Mouse (Mus musculus): Measurements from ENCODE around the gene Zfpl1.
"Not testable (repeated sequence)": the region's sequence is repeated elsewhere in the genome, so short reads cannot be mapped to it uniquely, and the experiment has no call there.

The Zfpl1 gene

DNA sequence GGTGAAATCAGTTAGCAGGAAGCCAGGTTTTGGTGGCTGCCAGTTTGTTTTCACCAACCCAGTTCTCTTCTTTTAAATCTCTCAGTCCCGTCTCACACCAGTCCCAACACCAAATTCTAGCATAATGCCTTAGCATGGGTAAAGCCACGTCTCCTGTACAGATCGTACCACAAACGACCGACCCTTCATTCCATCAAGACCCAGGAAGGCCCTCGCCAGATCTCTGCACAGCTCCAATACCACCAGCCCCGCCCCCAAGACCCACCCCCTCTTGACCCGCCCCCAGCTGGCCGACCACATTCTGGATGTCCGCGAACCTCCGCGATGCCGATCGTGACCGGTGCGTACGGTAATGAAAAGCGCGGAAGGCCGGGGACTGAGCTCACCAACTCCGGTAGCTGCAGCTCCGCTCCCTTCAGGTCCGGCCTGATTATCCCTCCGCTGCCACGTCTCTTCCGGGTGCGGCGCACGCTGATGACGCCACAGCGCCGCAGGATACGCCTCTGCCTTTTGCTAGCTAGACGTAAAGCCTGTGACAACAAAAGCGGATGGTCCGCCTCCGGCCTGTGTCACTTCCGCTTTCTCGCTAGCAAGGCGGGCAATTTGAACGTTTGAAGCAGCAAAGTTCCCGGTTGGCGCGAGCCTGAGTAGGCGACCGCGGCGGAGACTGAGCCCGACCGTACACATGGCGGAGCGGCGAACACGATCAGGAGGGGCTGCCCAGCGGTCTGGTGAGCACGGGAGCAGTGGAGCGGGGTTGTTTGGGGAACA is at the start of gene Zfpl1, which contains the start of gene Cdca5:
Gene Zfpl1, minus strand, starts transcription at position 479 of the 771 bp plus-strand sequence.
Gene Cdca5, plus strand, starts transcription at position 506 of the 771 bp plus-strand sequence.
- in situ Hi-C loops (cut with MboI, MseI) = no loop called here

- in situ Hi-C loops (cut with MboI, MseI) = not testable (repeated sequence)
These were observed 48.4 kb upstream of the Zfpl1 start for GRCm38 (mm10) chr19:6133197-6133596.

- in situ Hi-C loops (cut with MboI, MseI) = no loop called here
These were observed 47.5 kb upstream of the Zfpl1 start for GRCm38 (mm10) chr19:6132171-6132827.

DNA sequence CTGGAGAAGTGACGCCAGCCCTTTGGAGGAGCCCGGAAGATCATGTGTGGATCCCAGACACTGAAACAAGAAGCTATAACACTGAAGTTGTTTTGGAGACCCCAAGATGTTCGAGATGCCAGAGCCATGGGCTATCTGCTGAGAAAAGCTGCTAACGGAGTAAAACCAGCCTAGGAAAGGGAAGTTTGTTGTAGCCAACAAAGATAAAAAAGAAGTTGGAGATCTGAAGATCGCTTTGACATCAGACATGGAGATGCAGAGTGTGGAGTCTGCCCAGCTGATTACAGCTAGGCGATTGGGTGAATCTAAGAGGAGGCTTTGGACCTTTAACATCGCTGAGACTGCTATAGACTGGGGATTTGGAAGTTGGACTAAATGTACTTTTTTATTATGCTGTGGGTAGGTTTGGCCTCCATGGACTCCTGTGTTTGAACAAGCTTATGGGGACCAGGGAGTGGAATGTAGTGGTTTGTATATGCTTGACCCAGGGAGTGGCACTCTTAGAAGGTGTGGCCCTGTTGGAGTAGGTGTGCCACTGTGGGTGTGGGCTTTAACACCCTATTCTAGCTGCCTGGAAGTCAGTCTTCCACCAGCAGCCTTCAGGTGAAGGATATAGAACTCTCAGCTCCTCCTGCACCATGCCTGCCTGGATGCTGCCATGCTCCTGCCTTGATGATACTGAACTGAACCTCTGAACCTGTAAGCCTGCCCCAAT is 45.8 kb upstream of the Zfpl1 start:
- in situ Hi-C loops (cut with MboI, MseI) = not testable (repeated sequence)

- in situ Hi-C loops (cut with MboI, MseI) = no loop called here
These were observed 43.1 kb upstream of the Zfpl1 start, which contains the start of gene Snx15 for GRCm38 (mm10) chr19:6127760-6128341. Gene Snx15, minus strand, starts transcription at chr19:6128304.

DNA sequence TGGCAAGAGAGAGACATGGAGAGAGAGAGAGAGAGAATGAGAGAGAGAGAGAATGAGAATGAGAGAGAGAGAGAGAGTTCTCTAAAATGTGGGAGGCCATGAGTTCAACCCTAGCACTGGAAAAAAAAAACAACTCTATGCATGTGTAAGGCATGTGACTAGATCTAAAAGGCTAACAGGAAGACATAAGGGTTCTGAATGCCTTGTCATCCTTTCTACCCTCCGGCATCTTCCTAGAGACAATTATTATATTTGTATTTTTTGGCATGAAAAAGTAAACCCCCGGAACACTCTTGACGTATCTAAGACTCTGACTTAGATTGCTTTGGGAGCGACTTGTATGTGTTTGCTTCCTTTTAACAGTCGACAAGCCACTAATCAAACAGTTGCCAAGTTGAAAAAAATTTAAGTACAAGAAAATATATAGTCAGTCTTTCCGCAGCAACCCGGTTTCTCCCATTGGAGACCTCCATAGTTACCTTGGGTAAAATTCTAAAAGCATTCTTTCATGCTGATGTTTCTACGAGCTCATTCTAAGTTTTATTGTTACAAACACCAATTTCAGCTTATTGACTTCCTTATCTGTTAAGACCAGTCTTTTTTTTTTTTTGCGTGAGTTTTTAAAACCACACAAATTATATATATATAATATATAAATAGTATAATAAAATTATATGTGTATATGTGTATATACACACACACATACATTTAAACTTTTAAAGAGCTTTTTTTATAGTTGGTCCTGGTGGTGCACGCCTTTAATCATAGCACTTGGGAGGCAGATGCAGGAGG is 42.2 kb upstream of the Zfpl1 start:
- in situ Hi-C loops (cut with MboI, MseI) = no loop called here

DNA sequence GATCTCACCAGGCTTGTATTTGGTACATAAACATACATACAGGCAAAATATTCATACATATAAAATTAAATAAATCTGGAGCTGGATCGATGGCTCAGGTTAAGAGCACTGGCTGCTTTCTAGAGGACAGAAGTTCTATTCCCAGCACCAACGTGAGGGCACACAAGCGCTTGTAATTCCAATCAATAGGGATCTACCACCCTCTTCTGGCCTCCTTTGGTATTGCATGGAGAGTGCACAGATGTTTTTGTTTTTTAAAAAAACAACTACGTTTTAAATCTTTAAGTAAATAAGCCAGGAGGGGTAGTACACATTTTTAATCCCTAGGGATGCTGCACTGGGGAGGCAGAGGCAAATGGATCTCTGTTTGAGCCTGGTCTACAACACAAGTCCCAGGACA is 41.5 kb upstream of the Zfpl1 start:
- in situ Hi-C loops (cut with MboI, MseI) = no loop called here

DNA sequence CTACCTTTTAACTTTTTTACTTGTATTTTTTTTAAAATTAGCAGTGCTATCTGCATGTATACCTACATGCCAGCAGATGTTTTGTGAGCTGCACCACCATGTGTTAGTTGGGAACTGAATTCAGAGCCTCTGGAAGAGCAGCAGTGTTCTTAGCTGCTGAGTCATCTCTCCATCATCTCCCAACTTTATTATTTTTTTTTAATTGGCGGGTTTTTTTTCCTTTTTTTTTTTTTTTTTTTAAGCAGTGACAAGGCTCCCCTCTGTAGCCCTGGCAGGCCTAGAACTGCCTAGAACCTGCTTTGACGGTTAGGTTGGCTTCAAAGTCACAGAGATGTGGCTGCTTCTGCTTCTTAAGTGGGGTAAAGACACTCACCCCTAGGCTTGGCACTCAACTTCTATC is 40.1 kb upstream of the Zfpl1 start:
- in situ Hi-C loops (cut with MboI, MseI) = no loop called here

- in situ Hi-C loops (cut with MboI, MseI) = no loop called here
These were observed 38.6 kb upstream of the Zfpl1 start for GRCm38 (mm10) chr19:6123330-6123729.

GRCm38 (mm10) chr19:6121761-6122160 is 37.0 kb upstream of the Zfpl1 start:
- in situ Hi-C loops (cut with MboI, MseI) = no loop called here

GRCm38 (mm10) chr19:6118677-6119185 is 34.0 kb upstream of the Zfpl1 start:
- in situ Hi-C loops (cut with MboI, MseI) = no loop called here

GRCm38 (mm10) chr19:6117986-6118676 is 33.4 kb upstream of the Zfpl1 start, which contains the start of gene Sac3d1:
Gene Sac3d1, minus strand, starts transcription at chr19:6118650.
- in situ Hi-C loops (cut with MboI, MseI) = no loop called here

DNA sequence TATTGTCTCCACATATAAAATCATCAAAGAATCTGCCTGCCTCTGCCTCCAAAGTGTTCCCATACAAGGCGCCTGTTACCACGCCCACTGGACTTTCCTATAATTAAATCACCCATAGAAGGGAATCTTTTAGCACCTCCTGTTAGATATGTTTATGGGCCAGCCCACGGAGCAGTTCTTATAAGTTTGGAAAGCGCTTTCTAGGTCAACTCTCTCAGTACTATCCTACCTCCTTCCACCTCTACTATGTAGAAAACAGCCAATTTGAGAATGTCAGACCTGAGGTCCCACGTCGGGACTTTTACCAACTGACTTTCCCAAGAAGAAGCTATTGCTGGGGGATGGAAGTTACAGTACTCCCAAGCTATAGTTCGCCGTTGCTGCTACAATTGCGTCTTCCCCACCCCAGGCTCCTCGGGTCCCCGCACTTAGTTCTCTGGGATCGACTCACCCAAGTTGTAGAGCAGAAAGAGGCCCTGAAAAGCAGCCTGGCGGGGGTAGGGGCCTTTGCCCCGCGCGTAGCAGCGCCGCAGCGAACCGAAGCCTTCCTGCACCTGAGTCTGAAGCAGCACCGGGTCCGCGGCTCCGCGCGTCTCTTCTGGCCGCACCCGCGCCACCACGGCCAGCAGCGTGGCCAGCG is 32.7 kb upstream of the Zfpl1 start:
- in situ Hi-C loops (cut with MboI, MseI) = no loop called here

DNA sequence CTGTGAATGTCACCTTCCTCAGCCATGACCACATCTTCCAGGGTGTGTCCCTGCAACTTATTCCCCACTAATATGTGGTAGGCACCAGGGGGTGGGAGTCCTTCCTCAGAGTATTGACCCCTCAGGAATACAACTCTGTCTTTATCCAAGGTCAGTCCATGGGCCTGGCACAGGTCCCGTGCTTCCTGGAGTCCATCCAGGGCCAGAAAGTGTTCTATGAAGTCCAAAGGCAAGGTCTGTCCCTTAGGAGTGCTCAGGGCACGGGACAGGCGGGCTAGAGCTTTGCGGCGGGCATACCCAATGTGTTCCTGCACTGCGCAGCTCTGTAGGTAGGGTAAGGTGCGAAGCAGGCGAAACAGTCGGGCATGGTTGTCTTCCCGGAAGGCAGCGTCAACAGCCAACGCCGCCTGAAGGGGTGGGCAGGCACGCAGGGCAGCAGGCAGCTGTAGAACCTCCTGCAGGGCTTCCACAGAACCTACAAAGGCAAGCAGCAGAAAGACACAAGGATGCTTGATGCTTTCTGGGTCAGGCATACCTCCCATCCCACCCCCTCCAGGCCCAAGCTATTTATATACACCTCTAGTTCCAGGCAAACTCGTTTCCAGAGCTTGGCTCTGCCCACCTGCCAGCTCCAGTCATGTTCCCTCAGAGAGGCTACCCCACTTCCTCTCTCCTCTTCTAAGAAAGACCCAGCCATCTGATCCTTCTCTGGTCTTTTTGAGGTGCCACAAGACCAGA is 31.5 kb upstream of the Zfpl1 start:
- in situ Hi-C loops (cut with MboI, MseI) = no loop called here

GRCm38 (mm10) chr19:6113116-6113515 is 28.4 kb upstream of the Zfpl1 start:
- in situ Hi-C loops (cut with MboI, MseI) = no loop called here

DNA sequence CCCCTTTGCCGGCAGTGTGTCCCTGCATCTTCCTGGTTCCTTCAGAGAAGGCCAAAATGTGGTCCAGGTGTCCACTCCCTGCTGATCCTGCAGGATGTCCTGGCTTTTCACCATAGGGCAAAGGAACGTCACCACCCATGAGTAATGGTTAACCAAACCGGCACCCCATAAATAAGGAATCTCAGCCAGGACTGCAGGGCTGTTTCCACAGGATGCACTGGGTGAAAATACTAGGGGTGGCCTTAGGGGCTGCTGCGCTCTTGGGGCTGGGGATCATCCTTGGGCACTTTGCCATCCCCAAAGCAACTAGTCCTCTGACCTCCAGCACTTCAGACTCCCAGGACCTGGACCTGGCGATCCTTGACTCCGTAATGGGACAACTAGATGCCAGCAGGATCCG is 20.8 kb upstream of the Zfpl1 start, which contains the start of gene Naaladl1:
Gene Naaladl1, plus strand, starts transcription at position 197 of the 400 bp plus-strand sequence.
- in situ Hi-C loops (cut with MboI, MseI) = no loop called here

DNA sequence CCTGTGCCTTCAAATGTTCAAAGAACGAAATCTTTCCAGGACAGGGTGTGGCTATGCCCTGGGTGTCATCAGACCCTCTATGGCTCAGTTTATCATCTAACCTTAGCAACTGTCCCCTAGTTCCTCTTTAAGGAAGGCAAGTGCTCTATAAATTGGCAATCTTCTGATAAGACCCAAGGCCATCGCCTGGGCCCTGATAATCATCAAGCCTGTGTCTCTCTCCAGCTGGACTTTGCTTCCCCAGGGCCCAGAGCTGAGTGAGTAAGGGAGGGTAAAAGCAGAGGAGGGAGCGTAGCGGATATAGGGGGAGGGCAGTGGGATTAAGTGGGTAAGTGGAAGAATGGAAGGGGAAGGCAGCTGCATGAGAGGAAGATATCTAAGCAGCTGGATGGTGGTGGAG is 19.7 kb upstream of the Zfpl1 start:
- in situ Hi-C loops (cut with MboI, MseI) = no loop called here

DNA sequence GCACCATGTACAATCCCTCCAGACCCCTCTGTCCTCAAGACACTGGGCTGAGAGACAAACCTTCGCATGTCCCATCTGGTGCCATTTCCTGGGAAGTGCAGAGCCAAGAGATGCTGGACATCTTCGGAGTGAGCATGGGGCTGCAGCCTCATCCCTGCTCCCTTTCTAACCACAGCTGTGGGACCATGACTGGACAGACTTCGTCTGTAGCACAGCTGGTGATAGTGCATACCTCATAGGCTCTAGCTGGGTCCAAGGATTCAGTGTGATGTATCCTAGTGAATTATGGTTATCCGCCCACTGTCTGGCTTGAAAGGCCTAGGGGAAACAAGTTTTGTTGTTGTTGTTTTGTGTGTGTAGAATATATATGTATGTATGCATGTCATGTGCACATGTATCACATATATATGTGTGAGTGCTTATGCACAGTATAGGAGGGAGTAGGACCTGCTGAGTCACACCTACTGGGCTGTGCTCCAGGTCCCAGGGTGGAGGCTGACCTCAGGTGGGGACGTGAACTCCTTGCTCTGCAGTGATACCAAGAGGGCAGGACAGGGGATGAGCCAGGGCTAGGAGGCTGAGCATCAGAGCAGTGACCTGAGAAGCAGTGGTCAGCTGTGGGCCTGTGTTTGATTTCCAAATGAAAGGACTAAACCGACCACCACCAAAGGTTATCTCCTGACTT is 17.6 kb upstream of the Zfpl1 start:
- in situ Hi-C loops (cut with MboI, MseI) = no loop called here
